Mouse (Mus musculus) lung, adult 2 months (tissue): ENCODE results near the gene Enpp7.

Experiments
- CTCF ChIP-seq: fragments of 200-500 bp; IDR thresholded peaks from 2 replicates; pipeline ENCODE4 v1.5.1; 2011; ENCODE audit warnings: mild to moderate bottlenecking, low read length, control low read depth; ENCODE audit not compliant: insufficient read depth
- POLR2A ChIP-seq: fragments of 200-500 bp; IDR thresholded peaks from 2 replicates; pipeline ENCODE4 v1.6.1; 2011; ENCODE audit warnings: low read depth, mild to moderate bottlenecking, control low read depth, low read length, borderline replicate concordance; ENCODE audit errors: extremely low read depth

DNA sequence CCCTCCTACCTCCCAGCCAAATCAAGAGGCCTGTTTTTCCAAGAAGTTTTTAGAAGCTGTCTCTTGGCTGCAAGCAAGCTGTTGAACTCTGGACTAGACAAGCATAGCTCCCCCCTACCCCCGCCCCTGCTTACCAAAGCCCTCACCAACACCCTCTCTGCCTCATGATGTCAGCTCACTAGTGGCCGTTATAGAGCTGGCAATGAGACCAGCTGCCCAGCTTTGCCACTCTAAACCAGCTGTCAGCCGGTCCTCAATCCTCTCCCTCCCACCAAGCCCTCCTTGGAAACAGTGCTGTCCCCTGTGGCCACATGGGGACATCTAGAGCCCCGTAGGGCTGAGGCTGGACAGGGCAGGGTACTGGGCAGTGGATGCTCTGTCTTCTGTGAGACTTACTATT is 7.5 kb downstream of the Enpp7 start:
- TF ChIP-seq CTCF (no peak), POLR2A (no peak)
